Mouse (Mus musculus) gastrocnemius, postnatal 4 days (tissue): ENCODE data around the gene Sh3gl1. TPM values are rescaled to one million over a fixed set of nuclear protein-coding genes. Genes with fewer than 3 reads are reported as not detected.

Source experiments
- DNase-seq, 2 experiments: peaks; one replicate each; pipeline ENCODE4 v3.0.0; 2021 to 2022; ENCODE audit warnings: low spot score in 2 of 2, mixed read lengths in 2 of 2
- total RNA-seq, 2 experiments: library from RNA; stranded (reverse); gene quantifications; 2 replicates each; pipeline ENCODE4 v1.2.3; 2021

Sh3gl1 gene
- total RNA-seq, 2 experiments from 2014 or later = 56.0 to 59.9 TPM

GRCm38 (mm10) chr17:56040857-56041163 is 4.4 kb upstream of the Sh3gl1 start:
- no peak for DNase-seq

- peak; percentile 93 to 99 for DNase-seq
Observed at GRCm38 (mm10) chr17:56040030-56040856, 3.8 kb upstream of the Sh3gl1 start, which contains the start of gene Chaf1a. Gene Chaf1a (plus strand): TSS chr17:56040439.

DNA sequence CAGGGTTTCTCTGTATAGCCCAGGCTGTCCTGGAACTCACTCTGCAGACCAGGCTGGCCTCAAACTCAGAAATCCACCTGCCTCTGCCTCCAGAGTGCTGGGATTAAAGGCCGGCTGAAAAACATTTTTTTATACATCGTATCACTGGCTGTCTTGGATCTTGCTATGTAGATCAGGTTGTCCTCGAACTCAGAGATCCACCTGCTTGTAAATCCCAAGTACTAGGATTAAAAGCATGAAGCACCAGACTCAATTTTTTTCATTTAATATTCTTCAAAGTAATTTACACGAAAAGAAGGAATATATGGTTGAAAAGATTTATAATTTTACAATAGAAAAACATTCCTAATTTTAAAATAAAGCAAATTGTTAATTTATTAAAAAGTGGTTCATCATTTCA is 2.9 kb upstream of the Sh3gl1 start:
- no peak for DNase-seq

GRCm38 (mm10) chr17:56038583-56039261 is 2.3 kb upstream of the Sh3gl1 start:
- DNase-seq = no peak

DNA sequence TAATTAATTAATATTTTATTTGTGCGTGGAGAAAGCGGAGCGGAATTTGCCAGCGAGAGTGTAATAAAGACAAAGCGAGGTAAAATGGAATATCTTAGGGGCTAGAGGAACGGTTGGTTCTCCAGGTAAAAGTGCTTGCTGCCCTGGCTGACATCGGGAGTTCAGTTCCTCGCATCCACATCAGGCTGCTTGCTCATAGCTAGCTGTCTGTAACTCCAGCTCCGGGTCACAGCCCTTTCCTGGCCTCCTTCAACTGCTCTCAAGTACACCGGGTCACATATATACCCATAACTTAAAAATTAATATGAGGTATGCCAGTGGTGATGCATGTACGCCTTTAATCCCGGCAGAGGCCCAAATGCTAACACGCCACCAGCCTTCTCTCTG is 459 bp upstream of the Sh3gl1 start:
- no peak for DNase-seq

DNA sequence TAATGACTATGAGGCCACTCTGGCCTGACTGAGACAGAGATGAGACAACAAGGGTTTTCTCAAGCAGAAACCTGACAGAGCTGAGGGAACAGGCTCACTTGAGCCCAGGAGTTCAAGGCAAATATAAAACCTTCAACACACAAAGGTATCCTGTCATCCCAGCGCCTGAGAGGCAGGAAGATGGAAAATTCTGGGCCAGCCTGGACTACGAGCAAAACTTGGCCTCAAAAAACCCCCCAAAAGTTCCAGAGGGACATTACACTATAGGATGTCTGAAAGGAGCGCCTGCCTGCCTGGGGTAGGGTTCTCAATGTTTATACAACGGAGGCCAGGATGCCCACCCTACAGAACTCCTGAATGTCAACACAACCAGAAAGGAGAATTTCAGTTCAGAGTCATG is 1.2 kb downstream of the Sh3gl1 start:
- no peak for DNase-seq

DNA sequence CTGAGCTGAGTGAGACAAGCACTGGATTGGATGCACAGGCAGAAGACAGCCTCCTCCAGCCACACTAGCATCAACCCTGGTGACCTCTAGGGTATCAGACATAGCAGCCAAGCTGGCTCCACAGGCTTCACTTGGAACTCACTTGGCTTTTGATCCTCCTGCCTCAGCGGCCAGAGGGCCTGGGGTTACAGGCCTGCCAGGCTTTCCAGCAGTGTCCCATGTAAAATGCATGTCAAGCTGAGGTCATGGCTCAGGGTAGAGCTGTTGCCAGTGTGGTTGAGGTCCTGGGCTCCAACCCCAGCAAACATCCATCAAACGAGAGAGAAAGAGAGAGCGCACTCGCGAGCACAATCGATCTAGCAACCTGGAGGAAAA is 1.7 kb downstream of the Sh3gl1 start:
- no peak for DNase-seq

DNA sequence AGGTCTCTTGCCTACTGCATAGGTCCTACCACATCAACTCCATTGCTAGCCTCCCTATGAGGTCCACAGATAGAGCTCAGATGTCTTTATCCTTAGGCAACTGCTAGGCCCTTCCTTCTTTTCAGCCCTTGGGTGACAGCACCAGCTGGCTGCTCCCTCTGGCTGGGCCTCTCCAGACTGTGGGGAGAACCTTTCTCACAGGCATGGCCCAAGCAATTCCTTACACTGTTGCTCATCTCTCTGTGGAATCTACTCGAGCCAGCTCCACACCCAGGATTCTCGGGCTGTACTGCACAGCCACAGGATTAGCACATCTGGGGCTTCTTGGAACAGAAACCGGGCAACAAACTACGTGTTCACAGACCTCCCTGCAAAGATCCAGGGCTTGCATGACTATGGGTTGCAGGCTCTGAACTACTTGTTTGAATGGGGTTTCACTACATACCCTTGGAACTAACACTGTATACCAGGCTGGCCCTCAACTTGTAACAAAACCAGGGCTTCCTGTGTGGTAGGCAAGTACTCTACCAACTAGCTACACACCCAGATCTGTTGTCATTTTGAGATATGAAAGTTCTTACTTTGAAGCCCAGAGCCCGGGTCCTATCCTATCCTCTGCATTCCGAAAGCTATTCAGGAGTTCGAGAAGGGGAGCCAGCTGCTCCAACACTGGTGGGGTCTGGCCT is 2.3 kb downstream of the Sh3gl1 start:
- DNase-seq = peak in 1 of 2 experiments; percentile 55

GRCm38 (mm10) chr17:56032831-56033230 is 3.6 kb downstream of the Sh3gl1 start:
- no peak for DNase-seq

DNA sequence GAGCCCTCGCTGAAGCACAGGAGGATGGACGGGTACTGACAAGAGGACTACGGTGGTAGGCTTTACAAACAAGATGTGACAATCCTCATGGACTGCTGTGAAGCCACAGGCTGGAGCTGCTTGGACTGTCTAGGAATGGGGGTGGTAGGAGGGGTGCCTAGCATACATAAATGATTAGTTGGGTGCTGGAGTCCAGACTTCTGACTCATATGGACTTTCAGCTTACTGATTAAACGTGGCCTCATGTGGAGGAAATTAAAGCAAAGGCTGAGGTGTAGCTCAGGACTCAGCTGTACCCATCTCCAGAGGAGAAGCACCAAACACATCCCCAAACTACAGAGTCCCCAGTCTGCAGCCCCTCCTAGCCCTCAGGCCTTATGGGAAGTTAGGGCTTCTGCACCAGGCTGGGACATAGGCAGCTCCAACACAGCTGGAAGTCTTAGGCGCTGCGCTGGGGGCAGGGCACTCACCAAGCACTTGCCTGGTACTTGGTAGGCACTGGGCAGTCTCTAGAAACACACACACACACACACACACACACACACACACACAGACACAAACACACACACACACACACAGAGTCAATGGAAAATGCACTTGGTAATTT is 4.2 kb downstream of the Sh3gl1 start:
- DNase-seq = no peak

DNA sequence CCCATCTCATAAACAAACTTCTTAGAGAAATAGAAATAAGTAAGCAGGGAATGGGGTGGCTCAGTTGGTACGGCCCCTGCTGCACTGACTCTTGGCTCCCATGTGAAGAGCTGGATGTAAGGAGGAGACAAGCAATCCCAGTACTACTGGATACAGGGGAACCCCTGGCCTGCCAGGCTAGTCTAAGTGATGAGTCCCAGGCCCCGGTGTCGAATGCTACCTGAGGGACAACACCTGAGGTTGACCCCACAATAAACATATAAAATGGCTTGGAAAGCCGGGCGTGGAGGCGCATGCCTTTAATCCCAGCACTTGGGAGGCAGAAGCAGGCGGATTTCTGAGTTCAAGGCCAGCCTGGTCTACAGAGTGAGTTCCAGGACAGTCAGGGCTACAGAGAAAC is 5.0 kb downstream of the Sh3gl1 start:
- no peak for DNase-seq

DNA sequence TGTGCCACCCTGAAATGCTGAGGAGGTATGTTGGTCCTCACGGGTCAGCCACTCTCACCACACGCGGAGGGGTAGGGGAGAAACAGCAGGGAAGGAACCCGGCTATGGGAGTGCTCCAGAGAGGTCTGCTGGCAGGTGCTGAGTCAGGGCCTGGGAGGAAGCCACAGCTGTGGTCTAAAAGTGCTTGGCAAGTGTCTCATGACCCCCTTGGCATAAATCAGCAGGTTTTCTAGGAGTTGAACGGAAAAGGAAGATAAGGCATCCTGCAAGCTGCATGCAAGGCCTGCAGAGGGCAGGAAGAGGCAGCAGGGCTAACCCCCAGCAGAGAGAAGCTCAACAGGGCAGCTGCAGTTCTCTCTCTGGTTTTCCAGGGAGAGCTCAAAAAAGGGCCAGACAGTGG is 5.5 kb downstream of the Sh3gl1 start:
- no peak for DNase-seq

DNA sequence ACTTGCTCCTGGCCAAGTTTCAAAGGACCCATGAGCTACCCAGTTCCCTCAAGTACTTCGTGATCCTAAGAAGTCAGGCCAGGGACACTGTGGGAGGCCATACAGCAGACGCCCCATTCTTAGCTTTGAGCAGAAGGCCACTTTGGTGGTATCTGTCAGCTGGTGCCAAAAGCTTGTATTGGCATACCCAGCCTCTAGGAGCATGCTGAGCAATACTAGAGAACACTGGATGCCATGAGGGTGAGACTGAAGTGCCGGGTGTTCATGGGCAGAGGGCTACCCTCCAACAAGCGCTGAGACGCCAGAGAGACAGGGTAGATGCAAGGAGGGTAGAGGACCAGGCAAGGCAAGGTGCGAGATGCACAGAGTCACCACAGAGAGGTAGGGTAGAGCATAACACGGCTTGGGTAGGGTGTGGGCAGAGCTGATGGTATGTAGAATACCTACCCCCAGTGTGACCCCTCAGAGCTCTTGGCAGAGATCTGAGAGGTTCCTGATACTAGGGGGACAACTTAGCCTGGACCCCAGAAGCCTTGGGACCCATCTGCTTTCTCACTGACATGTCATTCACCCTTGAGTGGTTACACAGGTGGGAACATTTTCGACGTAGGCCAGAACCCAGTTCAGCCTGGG is 6.1 kb downstream of the Sh3gl1 start:
- no peak for DNase-seq

GRCm38 (mm10) chr17:56027801-56028441 is 8.5 kb downstream of the Sh3gl1 start:
- no peak for DNase-seq

DNA sequence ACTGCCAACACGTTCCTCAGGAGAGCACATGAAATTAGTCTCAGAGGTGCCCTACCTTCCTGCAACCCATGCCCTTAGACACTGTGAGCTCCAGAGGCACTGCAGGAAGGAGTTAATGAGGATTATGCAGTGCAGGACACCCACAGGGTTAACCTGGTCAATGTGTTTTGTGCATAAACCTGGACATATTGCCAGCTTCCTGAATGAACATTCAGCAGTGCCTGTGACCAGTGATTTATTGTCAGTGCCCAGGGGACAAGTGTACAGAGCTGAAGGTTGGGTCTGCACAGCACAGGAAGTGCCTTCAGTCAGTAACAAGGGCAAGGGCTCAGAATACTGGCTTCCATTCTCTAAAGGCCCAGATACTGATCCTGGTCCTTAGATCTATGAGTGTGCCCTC is 9.6 kb downstream of the Sh3gl1 start:
- DNase-seq = no peak

GRCm38 (mm10) chr17:56026303-56026702 is 10.1 kb downstream of the Sh3gl1 start:
- no peak for DNase-seq

DNA sequence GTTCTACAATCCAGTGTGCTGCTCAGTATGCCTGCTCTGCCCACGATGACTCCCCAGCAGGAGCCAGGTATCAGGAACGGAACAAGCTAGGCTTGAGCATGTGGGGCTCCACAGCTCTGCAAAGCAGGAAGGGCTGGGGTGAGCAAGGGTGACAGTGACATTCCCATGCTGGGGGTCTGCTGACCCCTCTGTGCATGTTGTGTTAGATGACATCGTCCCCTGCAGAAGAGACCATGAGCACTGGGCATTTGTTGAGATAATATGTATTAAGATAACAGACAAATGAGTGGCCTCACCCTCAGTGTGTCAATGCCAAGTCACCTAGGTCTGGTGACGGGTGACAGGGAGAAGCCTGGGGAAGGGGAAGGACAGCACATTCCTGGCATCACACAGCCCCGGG is 11.5 kb downstream of the Sh3gl1 start:
- DNase-seq = no peak

- no peak for DNase-seq
Observed at GRCm38 (mm10) chr17:56024476-56024875, 12.0 kb downstream of the Sh3gl1 start.

DNA sequence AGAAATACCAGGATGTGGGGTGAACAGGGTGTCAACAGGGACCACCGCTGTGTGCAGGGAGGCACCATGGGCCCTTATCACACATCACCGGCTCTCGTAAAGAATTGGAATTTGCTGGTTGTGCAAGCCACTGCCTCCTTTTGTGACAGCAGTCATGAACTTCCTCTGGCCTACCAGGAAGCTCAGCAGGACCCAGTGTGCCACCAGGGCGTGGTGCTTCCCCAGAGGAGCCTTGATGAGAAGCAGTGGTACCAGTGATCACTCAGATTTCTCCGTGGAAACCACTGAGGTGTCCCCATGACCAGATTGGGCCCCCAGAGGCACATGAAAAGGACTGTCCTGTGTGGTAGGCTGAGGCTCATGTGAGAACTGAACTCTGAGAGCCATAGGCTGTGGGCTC is 13.0 kb downstream of the Sh3gl1 start:
- DNase-seq = no peak

- no peak for DNase-seq
Observed at GRCm38 (mm10) chr17:56022989-56023290, 13.5 kb downstream of the Sh3gl1 start.
